Mouse (Mus musculus): ENCODE data around the gene Cbx7.

DNA sequence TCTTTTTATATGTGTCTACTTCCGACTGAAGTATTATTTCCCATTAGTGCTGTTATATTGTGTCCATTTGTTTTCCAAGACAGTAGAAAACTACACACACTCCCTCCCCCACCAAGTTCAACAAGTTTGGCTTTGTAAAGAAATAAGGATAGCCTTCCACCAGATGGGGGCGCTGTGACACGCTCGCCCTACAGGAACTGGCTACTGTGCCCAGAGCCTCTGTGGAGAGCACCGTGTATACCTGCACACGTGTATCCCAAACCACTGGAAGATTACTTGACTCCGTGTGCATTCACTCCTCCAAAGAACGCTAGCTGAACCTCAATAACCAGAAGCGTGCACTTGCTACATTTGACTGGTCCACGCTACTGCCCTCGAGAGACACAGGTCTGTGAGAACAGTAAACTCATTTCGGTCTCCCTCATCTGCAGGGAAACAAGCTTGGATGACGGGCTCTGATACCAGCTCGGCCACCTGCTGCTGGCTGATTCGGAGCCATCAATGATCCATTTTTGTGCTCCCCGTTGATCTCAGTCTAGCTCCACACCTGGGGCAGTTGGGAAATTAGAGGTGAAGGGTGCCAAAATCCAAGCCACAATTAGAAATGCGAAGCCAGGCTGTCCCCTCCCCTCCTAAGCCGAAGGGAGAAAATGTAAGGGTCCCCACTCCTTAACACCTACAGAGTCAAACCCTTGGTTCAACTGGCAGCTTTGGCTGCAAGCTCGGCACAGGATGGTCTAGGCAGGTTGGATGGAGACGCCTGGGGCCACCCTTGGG is 79.3 kb downstream of the Cbx7 start, which contains the start of gene Apobec3:
- TF ChIP-seq CTCF (IDR thresholded peaks at IDR 0.05): peak; percentile 89
- no peak for TF ChIP-seq EP300 (IDR thresholded peaks at IDR 0.05)

Data from lung, postnatal 0 days (tissue).